11 mouse cellular contexts compared by ENCODE assay signal in genomic region chr14:31509911-31510310, GRCm38 (mm10). TPM values are rescaled to one million over a fixed set of nuclear protein-coding genes. Genes with fewer than 3 reads are reported as not detected.
DNase-seq lines count a peak whose midpoint lies in the region; ATAC-seq lines count a peak whose summit lies in the region.
"Had no signal": no experiment of that assay in that cellular context is flagged by ENCODE, and none has a peak within 500 bp of the region (broad histone marks: within the 10 kb centered on the region; RNA-seq: fewer than 3 reads in every experiment).

No protein-coding gene starts in this region.

- peak; percentile 21 for DNase-seq in cerebellum, adult 8-10 months
- DNase-seq in heart, postnatal 4 days = peak; percentile 65
- DNase-seq in heart, postnatal 25 days (ENCODE audit: low spot score) = no peak
- DNase-seq in ovary, postnatal 36 days (ENCODE audit: low spot score) = peak; percentile 8
- DNase-seq in ovary, adult 18-20 months (ENCODE audit: low spot score) = no peak
- peak; percentile 15 for DNase-seq in lung, postnatal 36 days
- DNase-seq in left cerebral cortex, adult 9 months (ENCODE audit: low spot score in 2 of 2) = no peak
- DNase-seq: kidney, postnatal 4 days; thymus, adult 2 months had no signal

- intact Hi-C loops in heart, postnatal 25 days (cut with DNase I) = no loop called here

- ATAC-seq in cerebellum, adult (ENCODE audit: insufficient number of reproducible peaks, low FRiP score, low TSS enrichment) = no peak
- ATAC-seq: hindbrain, embryonic 16.5 days had no signal

RNA-seq across cellular contexts. Expression of gene Mettl6, which starts 15.1 kb away (rescaled TPM):
- 10 to 100 TPM; 16.5 to 16.9 TPM for total RNA-seq in heart, postnatal 4 days (2021)
- total RNA-seq in heart, postnatal 25 days (2021) = 10 to 100 TPM in 1 of 2 experiments, 1 to 10 TPM in 1; 8.6 to 11.7 TPM

RNA-seq across cellular contexts. Expression of gene Eaf1, which starts 15.7 kb away (rescaled TPM):
- total RNA-seq in heart, postnatal 4 days (2021) = 10 to 100 TPM; 16.3 to 17.6 TPM
- total RNA-seq in heart, postnatal 25 days (2021) = 10 to 100 TPM; 10.7 to 11.4 TPM

Comparison
In these comparisons a context has a peak if more than half of its experiments do, and no peak if none do; other contexts are left out.
1. DNase-seq: peak in cerebellum, adult 8-10 months (single experiment), heart, postnatal 4 days (single experiment), ovary, postnatal 36 days (single experiment) and lung, postnatal 36 days (single experiment); none in heart, postnatal 25 days (single experiment), ovary, adult 18-20 months (single experiment) and left cerebral cortex, adult 9 months (0 of 2).